Mouse (Mus musculus) hindlimb bud, embryonic 11.5 days (tissue): ENCODE measurements around the gene Nbea.
"Not testable (repeated sequence)": the region's sequence is repeated elsewhere in the genome, so short reads cannot be mapped to it uniquely, and the experiment has no call there.

ENCODE experiments used
- DNase-seq: peaks from one replicate; pipeline ENCODE4 v3.0.0-alpha.2; 2012; ENCODE audit warnings: low read depth, low spot score; ENCODE audit errors: extremely low spot score

Gene Nbea

DNA sequence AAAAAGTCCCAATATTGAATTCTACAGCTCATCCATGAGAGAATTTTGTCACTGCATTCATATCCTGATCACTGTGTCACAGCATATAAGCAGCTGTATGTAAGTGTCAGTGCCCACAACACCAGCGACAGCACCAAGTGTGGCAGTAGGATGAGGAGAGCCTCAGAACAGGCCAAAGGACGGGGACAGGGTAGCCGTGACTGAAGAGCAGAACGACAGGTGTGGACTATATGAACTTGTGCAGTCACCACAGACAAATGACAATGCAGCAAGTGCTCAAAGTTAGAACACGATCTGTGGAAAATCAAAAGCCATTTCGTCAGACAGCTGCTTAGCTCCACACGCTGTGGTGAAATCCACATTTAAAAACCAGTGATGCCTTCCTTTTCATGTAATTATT is 509.3 kb downstream of the Nbea start:
- DNase-seq: no peak

DNA sequence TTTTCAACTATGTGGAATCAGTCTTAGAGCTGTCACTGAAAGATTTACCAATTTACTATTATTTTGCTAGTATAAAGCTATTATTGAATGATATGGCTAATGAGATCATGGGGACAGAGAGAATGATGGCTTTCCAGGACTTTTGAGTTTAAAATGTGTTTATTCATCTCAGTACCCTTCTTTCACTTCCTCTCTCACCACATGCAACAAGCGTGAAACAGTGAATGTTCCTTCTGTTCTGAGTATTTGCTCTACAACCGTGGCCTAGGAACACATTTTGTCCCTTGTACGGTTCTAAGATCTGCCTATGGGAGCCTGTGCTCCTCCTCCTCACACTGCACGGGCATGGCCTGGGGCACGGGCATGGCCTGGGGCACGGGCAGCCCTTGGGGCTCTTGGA is 516.5 kb downstream of the Nbea start:
- DNase-seq: no peak

GRCm38 (mm10) chr3:55665928-55666327 is 517.6 kb downstream of the Nbea start:
- DNase-seq: no peak

GRCm38 (mm10) chr3:55664713-55665112 is 518.8 kb downstream of the Nbea start:
- DNase-seq: no peak

DNA sequence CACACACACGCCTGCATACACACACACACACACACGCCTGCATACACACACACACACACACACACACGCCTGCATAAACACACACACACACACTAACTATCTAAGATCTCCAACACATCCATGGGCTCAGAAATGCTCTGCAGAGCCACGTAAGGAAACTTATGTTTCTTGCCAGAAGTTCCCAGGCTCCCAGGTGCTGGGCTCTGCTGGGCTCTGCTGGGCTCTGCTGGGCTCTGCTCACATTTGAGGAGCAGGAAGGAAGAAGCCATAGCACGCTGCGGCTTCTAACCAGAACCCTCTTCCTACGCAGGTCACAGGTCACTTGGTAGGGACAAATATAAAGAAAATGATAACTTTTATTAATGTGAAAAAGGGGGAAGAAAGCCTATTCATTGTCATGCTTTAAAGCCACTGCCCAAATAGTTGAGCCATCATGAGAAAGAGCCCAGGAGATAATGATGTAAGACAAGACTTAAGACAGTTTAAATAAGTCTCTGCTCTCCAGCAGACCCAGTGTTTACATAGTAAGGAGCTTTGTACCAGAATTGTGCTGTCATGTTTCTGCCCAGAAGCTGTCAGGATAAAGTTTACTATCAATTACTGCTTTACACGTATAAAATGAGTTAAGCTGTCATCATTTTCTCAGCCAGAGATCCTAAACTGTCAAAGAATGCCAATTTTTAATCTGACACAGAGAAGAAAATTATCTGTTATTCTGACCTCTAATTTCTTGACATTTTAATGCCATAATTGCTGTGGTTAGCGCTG is 521.6 kb downstream of the Nbea start:
- no peak for DNase-seq

- DNase-seq: no peak
Observed at GRCm38 (mm10) chr3:55660261-55660838, 523.2 kb downstream of the Nbea start.

DNA sequence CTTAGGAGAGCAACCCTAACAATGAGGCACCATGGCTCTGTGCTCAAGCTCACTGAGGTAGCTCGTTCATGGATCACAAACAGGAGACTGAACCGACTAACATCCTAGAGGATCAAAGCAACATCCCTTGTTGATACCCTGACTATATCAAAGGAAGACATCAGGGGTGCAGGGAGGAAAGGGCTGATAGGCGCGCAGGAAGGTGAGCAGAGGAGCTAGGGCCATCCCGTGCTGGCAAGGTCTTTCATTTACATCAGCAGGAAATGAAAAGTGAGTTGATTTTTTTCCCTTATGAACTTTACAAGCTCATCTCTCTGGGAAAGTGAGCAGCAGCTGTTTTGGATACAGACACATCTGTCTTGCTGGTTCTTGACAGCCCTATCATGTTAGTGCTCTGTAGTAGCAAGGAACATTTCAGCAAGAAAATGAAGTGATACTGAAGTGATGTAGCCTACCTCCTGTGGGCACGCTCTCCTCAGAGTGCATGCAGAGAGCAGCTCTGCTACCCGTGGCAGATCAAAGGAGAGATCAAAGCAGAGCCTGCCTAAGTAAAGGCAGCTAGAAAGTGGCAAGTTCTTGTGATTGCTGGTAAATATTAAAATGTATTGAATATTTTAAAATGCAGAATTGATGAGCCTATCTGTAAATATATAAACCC is 523.8 kb downstream of the Nbea start:
- no peak for DNase-seq

- DNase-seq: no peak
Observed at GRCm38 (mm10) chr3:55652321-55652720, 531.2 kb downstream of the Nbea start.

DNA sequence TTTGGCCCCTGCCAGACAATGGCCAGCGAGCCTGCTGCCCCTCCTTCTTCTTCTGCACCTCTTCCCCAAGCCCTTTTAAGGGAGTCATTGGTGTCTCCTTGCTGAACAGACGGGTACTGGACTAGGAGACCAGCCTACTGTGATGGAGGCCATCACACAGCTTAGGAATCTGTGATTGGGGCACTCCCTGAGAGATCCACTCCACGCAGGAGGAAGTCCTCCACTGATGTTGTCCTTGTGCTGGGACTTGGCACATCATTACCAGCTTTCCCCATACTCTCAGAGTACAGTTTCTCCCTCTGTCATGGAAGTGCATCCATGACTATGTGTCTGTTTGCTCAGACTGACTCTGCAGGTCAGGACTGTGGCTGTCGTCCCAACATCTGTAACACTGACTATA is 531.6 kb downstream of the Nbea start:
- DNase-seq: no peak

- DNase-seq: no peak
Observed at GRCm38 (mm10) chr3:55649541-55649940, 534.0 kb downstream of the Nbea start.

DNA sequence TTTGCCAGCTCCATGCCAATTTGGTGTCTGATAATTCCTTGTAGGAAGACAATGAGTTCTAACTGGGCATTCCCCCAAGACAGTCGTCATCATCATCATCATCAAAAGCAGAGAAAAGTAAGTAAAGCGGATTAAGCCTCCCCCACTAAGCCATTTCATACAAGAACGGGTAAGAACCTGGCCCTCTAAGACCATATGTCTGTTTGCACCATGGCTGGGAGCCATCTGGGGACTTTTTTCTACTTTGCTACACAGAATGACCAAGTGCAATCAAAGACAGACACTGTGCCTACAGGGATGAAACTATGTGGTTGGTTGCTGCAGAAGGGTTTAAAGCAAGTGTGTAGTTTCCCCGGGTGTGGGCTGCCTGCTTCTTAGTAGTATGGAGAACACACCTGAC is 535.2 kb downstream of the Nbea start:
- DNase-seq: no peak

GRCm38 (mm10) chr3:55647176-55647575 is 536.3 kb downstream of the Nbea start:
- no peak for DNase-seq

DNA sequence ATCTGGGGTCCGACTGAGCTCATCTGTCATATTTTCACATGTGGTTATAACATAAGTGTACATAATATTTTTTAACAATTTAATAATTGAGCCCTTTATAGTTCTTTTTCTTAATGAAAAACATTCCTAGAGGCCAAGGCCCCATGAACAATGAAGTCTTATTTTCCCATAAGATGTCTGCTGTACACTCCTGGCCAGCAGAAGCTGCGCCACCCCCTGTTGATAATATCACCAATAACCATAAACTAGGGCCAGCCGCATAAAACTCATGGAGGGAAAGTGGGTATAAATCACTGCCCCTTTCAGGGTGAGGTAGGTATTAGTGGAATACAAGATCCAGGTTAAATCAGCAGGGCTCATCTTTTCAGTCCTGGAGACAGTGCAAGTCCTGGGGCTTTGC is 537.1 kb downstream of the Nbea start:
- DNase-seq: no peak

DNA sequence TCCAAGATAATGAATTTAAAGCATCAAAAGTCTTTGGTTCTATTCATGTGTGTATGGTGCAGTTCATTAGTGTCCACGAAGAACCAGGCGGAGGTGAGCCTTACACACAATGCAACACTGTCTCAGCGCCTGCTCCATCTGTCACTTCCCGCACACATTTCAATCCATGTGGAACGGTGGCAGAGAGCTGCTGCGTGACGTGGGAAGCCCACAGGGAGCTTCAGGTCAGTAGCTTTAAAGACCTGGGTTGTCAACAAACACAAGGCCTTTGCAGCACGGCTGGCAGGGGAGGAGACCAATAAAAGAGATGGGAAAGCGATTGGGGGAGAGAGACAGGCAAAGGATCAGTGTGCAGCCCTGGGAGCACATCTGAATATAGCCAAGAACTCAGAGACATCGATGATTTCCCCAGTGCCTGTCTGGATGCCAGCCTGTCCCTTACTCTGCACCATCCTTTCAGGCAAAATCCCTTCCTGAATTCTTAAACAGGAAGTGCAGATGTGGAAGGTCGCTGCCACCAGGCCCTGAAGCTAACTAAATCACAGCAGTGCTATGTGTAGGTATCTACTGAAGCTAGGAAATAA is 539.4 kb downstream of the Nbea start:
- no peak for DNase-seq

DNA sequence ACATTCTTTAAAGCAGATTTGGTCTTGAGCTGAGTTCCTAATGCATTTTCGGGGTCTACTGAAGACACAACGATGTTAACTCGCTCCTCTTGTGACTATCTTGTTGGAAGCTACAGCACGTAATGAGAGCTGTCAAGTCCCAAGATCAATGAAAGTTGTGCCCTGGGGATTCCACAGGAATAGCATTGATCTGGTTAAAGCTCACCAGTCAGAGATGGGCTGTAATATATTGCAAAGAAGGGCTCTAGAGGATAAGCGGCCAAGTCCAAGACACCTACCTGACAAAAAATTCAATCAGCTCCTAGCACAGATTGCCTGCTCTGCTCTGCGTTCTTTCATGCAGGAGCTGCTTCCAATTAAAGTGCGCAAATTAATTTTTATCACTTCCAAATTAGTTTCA is 545.8 kb downstream of the Nbea start:
- DNase-seq: no peak

- no peak for DNase-seq
Observed at GRCm38 (mm10) chr3:55635542-55636172, 547.8 kb downstream of the Nbea start.

- no peak for DNase-seq
Observed at GRCm38 (mm10) chr3:55627054-55627453, 556.4 kb downstream of the Nbea start.

GRCm38 (mm10) chr3:55621958-55622357 is 561.5 kb downstream of the Nbea start:
- DNase-seq: not testable (repeated sequence)

GRCm38 (mm10) chr3:55618396-55618795 is 565.1 kb downstream of the Nbea start:
- no peak for DNase-seq

GRCm38 (mm10) chr3:55612459-55613115 is 570.9 kb downstream of the Nbea start:
- DNase-seq: no peak

DNA sequence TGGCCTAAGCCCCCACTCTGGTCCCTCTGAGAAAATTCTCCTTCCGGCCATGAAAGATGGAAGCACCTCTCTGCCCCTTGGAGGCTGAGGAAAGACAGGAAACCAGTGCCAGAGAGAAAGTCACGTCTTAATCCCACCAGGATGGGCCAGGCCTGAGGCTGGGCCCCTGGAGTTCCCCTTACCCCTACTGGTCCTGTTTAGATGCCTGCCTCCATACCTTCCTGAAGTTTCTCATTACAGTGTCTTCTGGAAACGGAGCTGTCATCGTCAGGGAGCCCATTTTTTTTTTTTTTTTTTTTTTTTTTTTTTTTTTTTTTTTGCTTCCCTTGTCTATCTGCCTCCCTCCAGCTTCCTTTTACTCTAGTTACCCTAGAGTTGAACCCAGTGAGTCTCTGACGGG is 571.5 kb downstream of the Nbea start:
- DNase-seq: no peak
